Mouse (Mus musculus) ES-Bruce4 (cell line): Measurements from ENCODE around the gene Smyd1. TPM values are rescaled to one million over a fixed set of nuclear protein-coding genes. Genes with fewer than 3 reads are reported as not detected.

ENCODE experiments used
- H3K27ac ChIP-seq: 2 replicates; pipeline ENCODE4 v1.5.1; 2012; ENCODE audit warnings: low read length, inconsistent platforms; ENCODE audit not compliant: insufficient read depth
- H3K27me3 ChIP-seq: 2 replicates; pipeline ENCODE4 v1.6.1; 2012; ENCODE audit warnings: mild to moderate bottlenecking, low read length, inconsistent platforms; ENCODE audit not compliant: control insufficient read depth, poor library complexity, insufficient read depth, severe bottlenecking
- H3K36me3 ChIP-seq: 2 replicates; pipeline ENCODE4 v1.6.1; 2012; ENCODE audit warnings: inconsistent platforms, mild to moderate bottlenecking, low read length, moderate library complexity; ENCODE audit not compliant: control insufficient read depth, poor library complexity, insufficient read depth, severe bottlenecking
- H3K4me1 ChIP-seq: one replicate; pipeline ENCODE4 v1.8.1; 2011; ENCODE audit warnings: low read length; ENCODE audit not compliant: control insufficient read depth, insufficient read depth
- H3K4me3 ChIP-seq: 2 replicates; pipeline ENCODE4 v1.5.1; 2011; ENCODE audit warnings: low read depth, mild to moderate bottlenecking, low read length
- H3K9ac ChIP-seq: 2 replicates; pipeline ENCODE4 v1.6.1; 2012; ENCODE audit warnings: low read depth, mild to moderate bottlenecking, inconsistent platforms; ENCODE audit not compliant: poor library complexity, severe bottlenecking
- H3K9me3 ChIP-seq: replicated peaks from 2 replicates; pipeline ENCODE4 v1.6.1; 2012; ENCODE audit warnings: mild to moderate bottlenecking, low read length, inconsistent platforms; ENCODE audit not compliant: control insufficient read depth, poor library complexity, insufficient read depth, severe bottlenecking
- CTCF ChIP-seq: IDR thresholded peaks from one replicate; pipeline ENCODE4 v1.8.1; 2011; ENCODE audit warnings: low read depth, low read length
- EP300 ChIP-seq: IDR thresholded peaks from 2 replicates; pipeline ENCODE4 v1.6.1; 2011; ENCODE audit warnings: low read depth, low read length; ENCODE audit not compliant: insufficient read depth
- POLR2A ChIP-seq: IDR thresholded peaks from one replicate; pipeline ENCODE4 v1.8.1; 2011; ENCODE audit warnings: low read length; ENCODE audit not compliant: insufficient read depth
- polyA plus RNA-seq: library from polyadenylated mRNA; stranded (reverse); fragments of >200 nt; gene quantifications from 2 replicates; pipeline ENCODE4 v1.2.4, GENCODE M21; 2011; ENCODE audit warnings: low read depth; ENCODE audit not compliant: missing spikeins, insufficient read depth, insufficient read length

The Smyd1 gene
- polyA plus RNA-seq, 1 experiment, result 0.42 TPM

DNA sequence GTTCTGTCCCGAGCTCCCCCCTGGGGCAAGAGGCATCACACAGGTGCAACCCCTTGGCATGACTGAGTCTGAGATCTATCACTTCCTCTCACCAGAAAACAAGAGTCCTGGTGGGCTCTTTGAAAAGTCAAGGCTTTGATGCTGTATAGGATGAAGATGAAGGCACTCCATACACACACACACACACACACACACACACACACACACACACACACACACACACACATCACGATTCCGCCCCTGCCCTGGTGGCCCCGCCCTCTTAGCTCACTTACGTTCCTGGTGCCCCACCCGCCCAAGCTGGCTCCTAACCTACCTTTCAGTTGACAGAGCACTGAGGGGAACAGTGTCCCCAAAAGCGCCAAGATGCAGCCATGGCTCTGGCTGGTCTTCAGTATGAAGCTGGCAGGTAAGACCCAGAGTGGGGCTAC lies 473 bp upstream of the Smyd1 start, which contains the start of gene Cd8b1:
Cd8b1 (plus strand) TSS at position 298 of the 431 bp plus-strand sequence.
- Histone ChIP-seq H3K27me3 (no peaks in the 10 kb centered on the region), H3K36me3 (no peaks in the 10 kb centered on the region), H3K9ac (no peak within 1 kb of the TSS), H3K4me3 (no peak within 1 kb of the TSS), H3K27ac (no peak within 1 kb of the TSS), H3K4me1 (no peaks in the 10 kb centered on the region), H3K9me3 (no peaks in the 10 kb centered on the region)
- TF ChIP-seq EP300 (no peak), CTCF (no peak), POLR2A (no peak)

DNA sequence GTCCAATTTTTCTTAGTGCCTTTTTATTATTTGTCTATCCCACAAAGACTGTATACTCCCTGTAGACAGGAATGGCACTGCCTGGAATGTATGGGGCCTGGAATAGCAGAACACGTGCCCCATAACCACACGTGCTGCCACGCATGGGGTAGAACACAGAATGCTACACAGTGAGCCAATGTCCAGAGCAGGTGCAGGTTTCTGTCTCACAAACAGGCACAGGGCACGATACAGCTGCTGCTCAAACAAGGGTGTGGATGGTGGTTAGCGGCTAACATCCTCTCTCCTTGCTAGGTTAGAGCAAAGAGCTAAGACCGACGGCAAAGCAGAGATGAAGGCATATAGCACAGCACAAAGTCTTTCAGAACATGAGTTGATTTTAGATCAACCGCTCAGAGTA lies 14.5 kb downstream of the Smyd1 start:
- no peak overlapping the region for H3K27ac ChIP-seq
- H3K4me1 ChIP-seq, result no peaks in the 10 kb centered on the region
- H3K9ac ChIP-seq, result no peak overlapping the region
- H3K9me3 ChIP-seq, result no peaks in the 10 kb centered on the region
- H3K27me3 ChIP-seq, result no peaks in the 10 kb centered on the region
- no peak overlapping the region for H3K4me3 ChIP-seq
- no peaks in the 10 kb centered on the region for H3K36me3 ChIP-seq
- TF ChIP-seq CTCF (no peak), EP300 (no peak), POLR2A (no peak)

DNA sequence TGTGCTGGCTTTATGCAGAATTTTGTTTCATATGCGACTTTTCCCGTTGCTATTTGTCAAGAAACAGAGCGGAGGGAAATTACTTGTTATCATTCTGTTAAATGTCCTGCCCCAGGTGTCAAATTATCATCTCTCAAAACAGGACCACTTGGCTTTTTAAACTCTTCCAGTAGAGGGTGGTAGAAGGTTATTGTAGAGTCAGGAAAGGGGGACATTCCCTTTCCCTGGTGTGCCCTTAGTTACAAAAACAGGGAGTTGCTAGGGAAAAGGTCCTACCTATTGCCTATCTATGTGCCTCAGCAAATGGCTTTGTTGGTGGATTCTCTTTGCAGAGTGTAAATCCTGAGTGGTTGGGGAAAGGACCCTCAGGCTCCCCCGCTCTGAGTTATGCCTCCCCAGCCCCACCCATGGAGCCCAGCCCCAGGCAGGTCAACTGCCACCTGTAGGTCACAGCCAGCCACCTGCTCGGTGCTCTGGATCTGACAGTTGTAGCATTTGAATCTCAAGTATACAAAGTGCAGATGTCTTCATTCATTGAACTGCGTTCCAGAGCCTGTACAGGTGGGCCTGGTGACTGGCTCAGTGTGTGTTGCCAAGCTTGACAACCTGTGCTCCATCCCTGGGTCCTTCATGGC lies 19.8 kb downstream of the Smyd1 start:
- 0 out of 2 replicates have a peak, but pooled peaks have one; percentile 28 for TF ChIP-seq EP300
- TF ChIP-seq CTCF, result peak; percentile 8
- no peak for TF ChIP-seq POLR2A
- Histone ChIP-seq H3K4me1 (no peaks in the 10 kb centered on the region), H3K9ac (no peak overlapping the region), H3K36me3 (no peaks in the 10 kb centered on the region), H3K9me3 (no peaks in the 10 kb centered on the region), H3K4me3 (no peak overlapping the region), H3K27me3 (no peaks in the 10 kb centered on the region), H3K27ac (no peak overlapping the region)

DNA sequence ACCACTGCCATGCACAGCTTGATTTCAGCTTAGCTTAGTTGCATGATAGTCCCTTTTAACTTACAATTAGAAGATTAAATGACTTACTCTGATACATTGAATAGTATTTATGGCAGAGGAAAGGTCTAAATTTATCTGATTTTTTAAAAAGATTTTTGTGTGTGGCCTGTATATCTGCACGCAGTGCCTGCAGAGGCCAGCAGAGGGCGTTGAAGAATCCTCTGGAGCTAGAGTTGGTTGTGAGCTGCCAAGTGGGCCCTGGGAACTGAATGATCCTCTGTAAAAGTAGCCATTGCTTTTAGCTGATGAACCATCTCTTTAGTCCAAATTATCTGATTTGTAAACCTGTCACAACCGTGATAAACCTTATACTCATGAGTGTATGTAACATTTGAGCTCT lies 23.3 kb downstream of the Smyd1 start:
- Histone ChIP-seq H3K27me3 (no peaks in the 10 kb centered on the region), H3K9ac (no peak overlapping the region), H3K4me3 (no peak overlapping the region), H3K36me3 (no peaks in the 10 kb centered on the region), H3K27ac (no peak overlapping the region), H3K9me3 (no peaks in the 10 kb centered on the region), H3K4me1 (no peaks in the 10 kb centered on the region)
- TF ChIP-seq EP300 (no peak), CTCF (peak; percentile 73), POLR2A (no peak)

DNA sequence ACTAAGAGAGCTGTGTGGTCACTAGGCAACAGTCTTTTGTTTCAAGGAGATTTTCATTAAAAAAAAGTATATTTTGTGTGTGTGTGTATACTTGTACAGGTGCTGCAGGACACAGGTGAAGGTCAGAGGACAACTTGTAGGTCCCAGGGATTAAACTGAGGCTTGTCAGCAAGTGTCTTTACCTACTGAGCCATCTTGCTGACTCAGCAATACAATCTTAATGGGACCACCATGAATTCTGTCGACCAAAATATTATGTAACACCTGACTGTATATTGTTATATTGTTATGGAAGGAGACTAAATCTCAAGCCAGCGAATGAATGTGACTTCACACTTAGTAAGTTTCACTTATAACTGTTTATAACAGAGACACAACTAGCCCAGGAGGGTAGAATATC lies 24.0 kb downstream of the Smyd1 start:
- H3K9ac ChIP-seq, result no peak overlapping the region
- H3K27ac ChIP-seq, result no peak overlapping the region
- no peak overlapping the region for H3K4me3 ChIP-seq
- H3K4me1 ChIP-seq, result no peaks in the 10 kb centered on the region
- no peaks in the 10 kb centered on the region for H3K9me3 ChIP-seq
- TF ChIP-seq EP300 (no peak), POLR2A (no peak), CTCF (no peak)
- no peaks in the 10 kb centered on the region for H3K27me3 ChIP-seq
- no peaks in the 10 kb centered on the region for H3K36me3 ChIP-seq

DNA sequence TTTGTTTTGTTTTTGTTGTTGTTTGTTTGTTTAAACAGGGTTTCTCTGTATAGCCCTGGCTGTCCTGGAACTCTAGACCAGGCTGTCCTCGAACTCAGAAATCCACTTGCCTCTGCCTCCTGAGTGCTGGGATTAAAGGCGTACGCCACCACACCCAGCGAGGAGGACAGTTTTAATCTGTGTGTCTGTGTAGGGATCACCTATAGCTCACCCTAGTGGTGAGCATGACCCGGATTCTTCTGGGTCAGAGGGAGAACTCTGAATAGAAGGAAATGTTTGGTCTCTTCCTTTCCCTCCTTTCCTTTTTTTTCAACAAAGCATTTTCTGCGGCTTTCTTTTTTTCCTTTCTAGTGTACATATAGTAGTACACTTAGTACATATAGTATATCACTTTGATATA lies 26.7 kb downstream of the Smyd1 start:
- Histone ChIP-seq H3K4me1 (no peaks in the 10 kb centered on the region), H3K9me3 (no peaks in the 10 kb centered on the region), H3K27ac (no peak overlapping the region), H3K27me3 (no peaks in the 10 kb centered on the region), H3K9ac (no peak overlapping the region), H3K4me3 (no peak overlapping the region), H3K36me3 (no peaks in the 10 kb centered on the region)
- TF ChIP-seq EP300 (no peak), POLR2A (no peak), CTCF (no peak)
